Mouse (Mus musculus) thymus, adult 2 months (tissue): ENCODE results near the gene Gm10842. TPM values are rescaled to one million over a fixed set of nuclear protein-coding genes. Genes with fewer than 3 reads are reported as not detected.

Experiments
- DNase-seq: peaks from one replicate; pipeline ENCODE4 v3.0.0; 2021
- H3K27ac ChIP-seq: fragments of 200-500 bp; 2 replicates; pipeline ENCODE4 v1.5.1; 2012; ENCODE audit warnings: low read length, control low read depth; ENCODE audit not compliant: control insufficient read depth, insufficient read depth
- H3K27me3 ChIP-seq: fragments of 200-500 bp; 2 replicates; pipeline ENCODE4 v1.6.1; 2012; ENCODE audit warnings: mild to moderate bottlenecking, low read length, moderate library complexity, mixed read lengths; ENCODE audit not compliant: control insufficient read depth, insufficient read depth
- H3K36me3 ChIP-seq: fragments of 200-500 bp; 2 replicates; pipeline ENCODE4 v1.6.1; 2012; ENCODE audit warnings: mild to moderate bottlenecking, low read length, moderate library complexity; ENCODE audit not compliant: control insufficient read depth, insufficient read depth
- H3K4me1 ChIP-seq: fragments of 200-500 bp; replicated peaks from 2 replicates; pipeline ENCODE4 v1.6.1; 2012; ENCODE audit warnings: low read length; ENCODE audit not compliant: control insufficient read depth, insufficient read depth
- H3K4me3 ChIP-seq: fragments of 200-500 bp; 2 replicates; pipeline ENCODE4 v1.5.1; 2012; ENCODE audit warnings: mild to moderate bottlenecking, low read length, control low read depth, moderate library complexity; ENCODE audit not compliant: control insufficient read depth, insufficient read depth
- CTCF ChIP-seq: fragments of 200-500 bp; IDR thresholded peaks from 2 replicates; pipeline ENCODE4 v1.5.1; 2012; ENCODE audit warnings: mild to moderate bottlenecking, control low read depth, low read length, moderate library complexity, borderline replicate concordance; ENCODE audit not compliant: control insufficient read depth, poor library complexity, insufficient read depth; ENCODE audit errors: extremely low read depth
- POLR2A ChIP-seq: fragments of 200-500 bp; IDR thresholded peaks from 2 replicates; pipeline ENCODE4 v1.6.1; 2012; ENCODE audit warnings: mild to moderate bottlenecking, low read length, control low read depth, moderate library complexity; ENCODE audit not compliant: control insufficient read depth, poor library complexity, insufficient read depth; ENCODE audit errors: extremely low read depth
- WGBS: fragments of 180-500 bp; shearing (Covaris S2); methylation state at CpG from one replicate; pipeline ENCODE4 v1.1.7; 2018; 5-methylcytosine and 5-hydroxymethylcytosine counted together
- polyA plus RNA-seq: library from polyadenylated mRNA; depleted of rRNA; stranded (reverse); fragments of >200 nt; gene quantifications from 2 replicates; pipeline ENCODE4 v1.2.3, GENCODE M21; 2012; rRNA removed

The Gm10842 gene
- polyA plus RNA-seq, 1 experiment, result not detected

- DNase-seq, result peak; percentile 70
- Histone ChIP-seq H3K4me1 (peaks cover 10% of the 10 kb centered on the region), H3K4me3 (peak overlapping the region; percentile 95), H3K27me3 (no peaks in the 10 kb centered on the region), H3K27ac (peak overlapping the region; percentile 80), H3K36me3 (no peaks in the 10 kb centered on the region)
- WGBS, result under 1% methylated on average over 35 of the region's 35 CpGs
- TF ChIP-seq CTCF, result no peak
- no peak for TF ChIP-seq POLR2A
Observed at GRCm38 (mm10) chr11:105180471-105181091, 33.9 kb downstream of the Gm10842 start.

- Histone ChIP-seq H3K27me3 (no peaks in the 10 kb centered on the region), H3K27ac (peak overlapping the region; percentile 80), H3K36me3 (0 out of 2 replicates have a peak, but pooled peaks cover 4% of the 10 kb centered on the region), H3K4me3 (peak overlapping the region; percentile 95), H3K4me1 (peaks cover 10% of the 10 kb centered on the region)
- peak; percentile 93 for DNase-seq
- WGBS, result under 1% methylated on average over 59 of the region's 60 CpGs
- no peak for TF ChIP-seq CTCF
- TF ChIP-seq POLR2A, result peak; percentile 96
Observed at GRCm38 (mm10) chr11:105181126-105181637, 34.5 kb downstream of the Gm10842 start.

- Histone ChIP-seq H3K27me3 (no peaks in the 10 kb centered on the region), H3K4me3 (peak overlapping the region; percentile 90), H3K4me1 (peaks cover 10% of the 10 kb centered on the region), H3K36me3 (peaks cover 6% of the 10 kb centered on the region; the same call in 1 of the 2 replicates), H3K27ac (peak overlapping the region; percentile 29; the same call in 1 of the 2 replicates)
- peak; percentile 57 for DNase-seq
- WGBS, result 3% methylated on average over 79 of the region's 89 CpGs
- TF ChIP-seq CTCF (no peak; the same call in 1 of the 2 replicates), POLR2A (no peak)
Observed at GRCm38 (mm10) chr11:105181689-105182460, 35.2 kb downstream of the Gm10842 start.

DNA sequence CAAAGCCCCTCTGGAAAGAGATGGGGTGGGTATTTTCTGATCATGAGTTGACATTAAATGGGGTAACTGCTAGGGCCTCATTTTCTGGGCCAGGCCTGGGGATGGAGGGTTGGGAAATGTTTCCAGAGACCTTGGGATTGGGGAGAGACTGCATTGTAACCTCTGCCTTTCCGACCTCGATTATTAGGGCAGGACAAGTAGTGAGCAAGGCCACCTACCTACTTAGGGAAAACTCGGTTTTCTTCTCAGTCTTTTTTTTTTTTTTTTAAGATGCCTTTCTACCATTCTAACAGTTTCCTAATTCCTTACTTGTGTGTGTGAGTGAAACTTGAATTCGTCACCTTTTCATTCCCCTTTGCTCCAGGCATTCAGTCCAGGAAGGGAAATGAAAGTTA lies 35.8 kb downstream of the Gm10842 start:
- 5% methylated on average over 4 of the region's 4 CpGs for WGBS
- Histone ChIP-seq H3K4me1 (peaks cover 10% of the 10 kb centered on the region), H3K27ac (peak overlapping the region; percentile 29; the same call in 1 of the 2 replicates), H3K27me3 (no peaks in the 10 kb centered on the region), H3K4me3 (peak overlapping the region; percentile 90), H3K36me3 (peaks cover 7% of the 10 kb centered on the region; the same call in 1 of the 2 replicates)
- DNase-seq, result no peak
- no peak; the same call in 1 of the 2 replicates for TF ChIP-seq CTCF
- no peak for TF ChIP-seq POLR2A

DNA sequence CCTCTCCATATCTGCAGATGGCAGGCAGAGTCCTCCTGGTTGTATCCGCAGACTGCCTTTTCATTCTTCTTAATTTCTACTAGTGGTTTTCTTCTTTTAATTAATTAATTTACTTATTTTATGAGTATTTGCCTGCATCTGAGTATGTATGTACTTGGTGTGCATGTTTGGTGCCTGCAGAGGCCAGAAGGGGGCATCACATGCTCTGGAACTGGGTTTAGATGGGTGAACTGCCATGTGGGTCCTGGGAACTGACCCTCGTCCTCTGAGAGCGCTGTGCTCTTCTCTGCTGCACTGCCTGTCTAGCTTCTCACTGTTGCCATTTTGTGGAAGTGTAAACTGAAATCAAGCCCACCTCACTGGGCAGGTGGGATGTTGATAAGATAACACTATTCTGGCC lies 38.0 kb downstream of the Gm10842 start:
- Histone ChIP-seq H3K36me3 (peaks cover 7% of the 10 kb centered on the region; the same call in 1 of the 2 replicates), H3K4me1 (peaks cover 9% of the 10 kb centered on the region), H3K27me3 (no peaks in the 10 kb centered on the region), H3K4me3 (no peak overlapping the region), H3K27ac (no peak overlapping the region)
- TF ChIP-seq POLR2A (no peak), CTCF (no peak)
- WGBS, result 93% methylated on average over 3 of the region's 3 CpGs
- no peak for DNase-seq

DNA sequence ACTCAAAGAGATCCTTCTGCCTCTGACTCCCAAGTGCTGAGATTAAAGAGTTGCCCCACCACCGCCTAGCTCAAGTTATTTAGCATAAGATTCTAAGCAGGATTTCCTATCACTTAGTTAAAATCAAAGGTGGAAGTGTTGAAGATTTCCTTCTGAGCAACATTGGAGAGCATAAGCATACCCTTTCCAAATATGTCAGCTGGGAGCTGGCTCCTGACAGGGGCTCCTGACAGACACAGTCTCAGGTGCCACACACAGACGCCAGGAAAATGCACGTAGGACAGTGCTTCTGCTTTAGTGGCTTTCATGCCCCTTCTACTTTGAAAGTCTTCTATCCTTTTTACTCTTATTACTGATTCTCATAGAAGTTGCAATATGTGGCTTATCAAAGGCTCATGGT lies 45.5 kb downstream of the Gm10842 start:
- no peak for DNase-seq
- H3K4me3 ChIP-seq, result no peak overlapping the region
- no peak overlapping the region for H3K27ac ChIP-seq
- H3K4me1 ChIP-seq, result no peaks in the 10 kb centered on the region
- TF ChIP-seq CTCF (no peak), POLR2A (no peak)
- 94% methylated on average over 3 of the region's 3 CpGs for WGBS
- no peaks in the 10 kb centered on the region for H3K36me3 ChIP-seq
- H3K27me3 ChIP-seq, result no peaks in the 10 kb centered on the region

Other genes starting within 250 kb of the Gm10842 start
- gene Efcab3, start 83.3 kb upstream of the Gm10842 start, polyA plus RNA-seq, result 0.15 TPM in 1 of 2 replicates, not detected in the other
- 20.2 and 20.4 TPM in 2 replicates for gene Mettl2, start 20.5 kb upstream of the Gm10842 start, polyA plus RNA-seq
- gene Tlk2, start 31.9 kb downstream of the Gm10842 start, polyA plus RNA-seq, result 28.6 and 31.6 TPM in 2 replicates
- gene Mrc2, start 145.8 kb downstream of the Gm10842 start, polyA plus RNA-seq, result 3.6 and 4.6 TPM in 2 replicates